Mouse (Mus musculus) hindlimb bud, embryonic 11.5 days (tissue): ENCODE results near the gene Slc9b1.

Experiments used
- DNase-seq: peaks from one replicate; pipeline ENCODE4 v3.0.0-alpha.2; 2012; ENCODE audit warnings: low read depth, low spot score; ENCODE audit errors: extremely low spot score

Slc9b1 gene

DNA sequence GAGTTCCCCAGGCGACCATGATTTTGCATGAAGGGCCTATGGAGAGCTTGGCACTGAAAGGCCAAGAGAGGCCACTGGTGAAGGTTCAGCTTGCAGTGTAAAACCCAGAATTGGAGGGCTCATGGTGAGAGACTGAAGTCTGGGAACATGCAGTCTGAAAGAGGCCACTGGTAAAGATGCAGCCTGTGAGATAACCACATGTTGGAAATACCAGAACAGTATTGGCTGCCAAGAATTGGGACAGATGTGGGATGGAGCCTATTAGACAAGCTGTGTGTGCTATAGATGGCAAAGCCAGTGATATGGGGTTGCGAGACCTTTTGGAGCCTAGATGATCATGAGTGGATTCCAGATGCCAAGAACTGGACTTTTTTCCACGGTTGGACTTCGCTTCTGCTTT lies 32.0 kb downstream of the Slc9b1 start:
- DNase-seq: no peak

DNA sequence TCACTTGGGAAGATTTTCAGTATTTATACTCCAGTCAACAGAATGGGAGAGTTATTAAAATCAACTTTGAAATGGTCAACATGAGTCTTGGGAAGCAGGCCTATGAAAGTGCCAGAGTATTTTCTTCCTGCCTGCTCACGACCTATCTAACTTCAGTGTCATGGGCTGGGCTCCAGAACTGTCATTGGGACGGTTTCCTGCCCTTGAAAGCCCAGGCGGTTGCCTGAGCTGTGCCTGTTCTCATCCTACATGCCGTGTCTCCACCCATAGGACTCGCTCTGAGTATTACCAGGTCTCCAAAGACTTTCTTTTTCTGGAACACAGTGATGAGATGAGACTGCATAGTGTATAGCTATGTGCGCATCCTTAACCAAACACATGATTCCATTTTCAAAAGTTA lies 45.4 kb downstream of the Slc9b1 start:
- no peak for DNase-seq

- DNase-seq: no peak
These were observed 47.3 kb downstream of the Slc9b1 start for GRCm38 (mm10) chr3:135395085-135395484.

DNA sequence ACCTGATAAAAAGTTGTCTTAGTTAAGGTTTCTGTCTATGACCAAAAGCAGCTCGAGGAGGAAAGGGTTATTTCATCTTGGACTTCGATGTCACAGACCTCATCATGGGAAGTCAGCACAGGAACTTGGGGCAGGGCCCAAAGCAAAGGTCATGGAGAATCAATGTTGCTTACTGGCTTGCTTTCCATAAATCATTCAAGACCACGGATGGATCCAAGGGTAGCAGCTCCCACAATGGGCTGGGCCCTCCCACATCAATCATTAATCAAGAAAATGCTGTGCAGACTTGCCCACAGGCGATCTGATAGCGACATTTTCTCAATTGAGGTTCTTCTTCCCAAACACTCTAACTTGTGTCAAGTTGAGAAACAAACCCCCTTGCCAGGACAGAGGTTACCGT lies 48.3 kb downstream of the Slc9b1 start:
- no peak for DNase-seq

DNA sequence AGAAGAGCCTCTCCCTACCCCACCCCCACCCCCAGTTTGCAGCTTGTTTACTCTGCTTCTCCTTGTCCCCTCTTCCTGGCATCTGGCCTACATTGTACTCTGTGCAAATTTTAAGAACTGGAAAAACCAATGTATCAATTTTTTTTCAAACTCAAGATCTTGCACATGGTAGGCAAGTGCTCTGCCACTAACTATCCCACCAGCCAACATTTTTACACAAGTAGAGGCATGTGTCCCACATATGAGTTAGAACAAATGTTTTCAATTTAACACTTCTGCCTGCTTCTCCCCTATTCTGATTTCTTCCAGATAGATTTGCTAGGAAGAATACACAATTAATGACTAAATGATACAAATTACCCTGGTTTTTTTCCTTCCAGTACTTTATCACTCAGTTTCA lies 49.3 kb downstream of the Slc9b1 start:
- no peak for DNase-seq

DNA sequence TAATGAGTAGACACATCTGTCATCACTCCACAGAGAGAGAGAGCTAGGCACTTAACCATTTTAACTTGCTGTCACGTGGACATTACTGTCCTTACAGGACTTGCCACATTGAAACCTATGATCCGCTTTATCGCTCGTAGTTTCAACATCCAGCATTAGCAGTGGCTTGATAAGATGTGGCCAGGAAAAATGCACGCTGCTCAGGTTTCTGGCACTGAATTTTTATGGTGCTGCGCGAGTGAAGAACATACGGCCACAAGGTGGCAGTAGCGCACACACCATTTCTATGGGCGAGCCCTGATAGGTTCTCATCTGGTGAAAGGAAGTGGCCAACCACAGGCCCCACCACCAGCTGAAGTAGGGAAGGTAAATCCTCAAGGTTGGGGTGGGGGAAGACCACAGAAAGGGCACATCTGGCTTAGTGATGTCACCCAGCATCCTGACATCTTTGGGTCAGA lies 54.4 kb downstream of the Slc9b1 start:
- DNase-seq: peak; percentile 72

GRCm38 (mm10) chr3:135403211-135403610 lies 55.4 kb downstream of the Slc9b1 start:
- no peak for DNase-seq

- no peak for DNase-seq
These were observed 56.0 kb downstream of the Slc9b1 start for GRCm38 (mm10) chr3:135403856-135404255.

- no peak for DNase-seq
These were observed 56.8 kb downstream of the Slc9b1 start for GRCm38 (mm10) chr3:135404599-135404998.

- no peak for DNase-seq
These were observed 59.5 kb downstream of the Slc9b1 start for GRCm38 (mm10) chr3:135407351-135407750.

DNA sequence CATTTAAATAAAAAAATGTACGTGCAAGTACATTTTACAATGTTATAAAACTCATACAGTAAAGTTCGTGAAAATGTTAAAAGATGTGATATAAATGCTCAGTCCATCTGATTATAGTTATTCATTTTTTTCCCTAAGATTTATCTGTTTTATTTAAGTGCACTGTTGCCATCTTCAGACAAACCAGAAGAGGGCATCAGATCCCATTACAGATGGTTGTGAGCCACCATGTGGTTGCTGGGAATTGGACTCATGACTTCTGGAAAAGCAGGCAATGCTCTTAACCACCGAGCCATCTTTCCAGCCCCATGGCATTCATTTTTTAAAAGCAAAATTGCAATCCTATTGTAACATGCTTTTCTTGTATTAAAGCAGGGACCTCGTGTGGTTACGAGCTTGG lies 61.4 kb downstream of the Slc9b1 start:
- DNase-seq: no peak

- DNase-seq: no peak
These were observed 63.2 kb downstream of the Slc9b1 start for GRCm38 (mm10) chr3:135411056-135411455.

GRCm38 (mm10) chr3:135411824-135412223 lies 64.0 kb downstream of the Slc9b1 start:
- DNase-seq: no peak

DNA sequence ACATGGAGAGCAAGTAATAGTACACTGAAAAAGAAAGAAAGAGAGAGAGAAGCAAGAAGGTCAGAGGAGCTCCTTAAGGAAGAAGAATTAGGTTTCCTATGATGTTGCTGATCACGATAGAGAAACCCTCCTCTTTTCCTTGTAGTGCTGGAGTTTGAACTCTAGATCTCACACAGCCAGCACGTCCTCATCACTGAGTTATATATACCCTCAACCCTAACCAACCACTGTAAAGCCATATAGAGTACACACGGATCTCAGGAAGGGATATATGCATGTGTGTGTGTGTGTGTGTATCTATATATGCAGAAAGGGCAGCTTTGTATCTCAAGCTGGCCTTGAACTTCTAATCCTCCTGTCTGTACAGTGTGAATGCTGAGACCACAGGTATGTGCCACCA lies 69.4 kb downstream of the Slc9b1 start:
- no peak for DNase-seq

DNA sequence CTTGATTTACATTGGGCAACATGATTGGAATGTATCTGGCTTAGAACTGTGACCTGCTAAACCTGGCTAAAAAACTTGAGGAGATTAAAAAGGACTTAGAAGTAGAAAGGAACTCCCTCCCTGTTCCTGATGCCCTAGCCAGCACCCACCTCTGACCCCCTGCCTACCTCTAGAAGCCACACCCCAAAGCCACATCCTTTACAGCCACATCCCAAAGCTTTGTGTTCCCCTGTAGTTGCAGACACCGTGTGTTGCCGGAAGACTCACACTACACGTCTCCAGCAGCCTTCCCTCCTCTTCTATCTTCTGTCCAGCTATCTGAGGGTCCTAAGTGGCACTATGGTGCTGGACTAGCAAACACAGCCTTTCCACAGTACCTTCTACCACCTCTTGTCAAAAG lies 70.0 kb downstream of the Slc9b1 start:
- no peak for DNase-seq

DNA sequence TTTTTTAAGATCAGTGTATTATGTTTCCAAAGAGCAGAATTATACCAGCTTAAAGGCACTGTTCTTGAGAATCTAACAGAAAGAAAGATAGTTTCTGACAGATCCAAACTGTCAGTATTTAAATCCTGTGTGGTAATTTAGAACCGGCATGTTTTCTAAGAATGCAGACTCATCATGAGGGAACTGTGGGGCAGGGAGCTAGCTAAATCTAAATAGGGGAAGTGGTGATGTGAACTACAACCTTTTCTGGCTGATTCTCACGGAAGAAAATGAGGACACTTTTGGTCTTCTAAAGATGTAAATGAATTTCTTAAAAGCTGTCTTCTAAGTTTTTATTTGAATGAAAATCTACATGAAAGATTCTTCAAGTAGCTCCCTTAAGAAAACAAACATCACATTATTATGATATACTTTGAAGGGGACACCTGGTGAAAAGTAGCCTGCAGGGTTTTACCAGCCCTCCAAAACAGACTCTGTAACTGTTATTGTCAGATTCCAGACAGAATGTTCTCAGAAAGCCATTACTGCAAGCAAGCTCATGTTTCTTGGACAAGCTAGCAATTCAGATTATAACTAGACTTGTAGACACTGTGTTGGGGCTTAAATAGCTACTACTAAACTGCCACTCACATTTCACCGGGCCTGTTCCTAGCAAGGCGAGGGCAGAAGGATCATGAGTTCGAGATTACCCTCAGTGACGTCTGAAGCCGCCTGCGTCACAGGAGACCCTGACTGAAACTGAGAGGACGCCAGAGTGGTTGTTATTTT lies 72.9 kb downstream of the Slc9b1 start:
- DNase-seq: no peak

DNA sequence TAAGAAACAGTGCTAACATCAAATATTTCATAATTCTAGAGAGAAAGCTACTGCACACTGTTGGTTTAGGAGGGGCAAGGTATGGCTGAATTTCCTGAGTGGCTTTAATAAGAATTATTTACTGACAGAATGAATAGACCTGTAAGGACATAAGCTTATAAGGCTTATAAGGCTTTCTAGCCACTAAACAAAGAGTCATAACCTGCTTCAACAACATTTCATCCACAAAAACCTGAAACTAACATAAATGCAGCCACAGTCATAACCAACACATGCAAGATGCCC lies 73.4 kb downstream of the Slc9b1 start:
- DNase-seq: no peak

- no peak for DNase-seq
These were observed 74.5 kb downstream of the Slc9b1 start for GRCm38 (mm10) chr3:135422232-135422855.

DNA sequence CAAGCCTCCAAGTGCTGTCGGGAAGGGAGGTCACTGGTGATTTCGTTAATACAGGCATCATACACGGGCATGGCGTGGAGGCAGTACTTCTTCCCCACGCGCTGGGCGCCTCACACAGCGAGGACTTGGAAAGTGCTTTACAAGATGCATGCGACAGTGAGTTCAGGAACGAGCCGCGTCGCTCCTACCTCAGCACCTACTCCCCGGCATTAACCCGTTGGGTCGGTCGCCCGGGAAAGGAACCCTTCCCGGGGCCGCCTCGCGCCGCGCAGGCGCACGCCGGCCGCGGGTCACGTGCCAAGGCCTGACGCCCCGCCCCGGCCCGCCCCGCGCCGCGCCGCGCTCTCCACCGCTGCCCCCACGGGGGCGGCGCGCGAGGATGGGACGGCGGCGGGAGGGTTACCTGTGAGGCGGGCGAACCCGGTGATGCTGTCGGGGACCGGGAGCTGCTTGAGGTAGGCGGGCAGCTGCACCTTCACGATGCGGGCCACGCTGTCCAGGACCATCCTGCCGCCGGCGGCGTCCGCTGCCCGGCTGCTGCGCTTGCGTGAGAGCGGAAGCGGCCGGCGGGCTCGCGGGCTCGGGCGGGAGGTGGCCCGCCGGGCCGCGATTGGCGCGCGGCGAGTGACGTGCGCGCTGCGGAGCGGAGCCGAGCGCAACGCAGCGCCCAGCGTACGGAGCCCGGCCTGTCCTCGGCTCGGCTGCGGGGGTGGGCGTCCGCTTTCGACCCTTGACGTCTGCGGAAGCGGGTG lies 75.2 kb downstream of the Slc9b1 start:
- no peak for DNase-seq

DNA sequence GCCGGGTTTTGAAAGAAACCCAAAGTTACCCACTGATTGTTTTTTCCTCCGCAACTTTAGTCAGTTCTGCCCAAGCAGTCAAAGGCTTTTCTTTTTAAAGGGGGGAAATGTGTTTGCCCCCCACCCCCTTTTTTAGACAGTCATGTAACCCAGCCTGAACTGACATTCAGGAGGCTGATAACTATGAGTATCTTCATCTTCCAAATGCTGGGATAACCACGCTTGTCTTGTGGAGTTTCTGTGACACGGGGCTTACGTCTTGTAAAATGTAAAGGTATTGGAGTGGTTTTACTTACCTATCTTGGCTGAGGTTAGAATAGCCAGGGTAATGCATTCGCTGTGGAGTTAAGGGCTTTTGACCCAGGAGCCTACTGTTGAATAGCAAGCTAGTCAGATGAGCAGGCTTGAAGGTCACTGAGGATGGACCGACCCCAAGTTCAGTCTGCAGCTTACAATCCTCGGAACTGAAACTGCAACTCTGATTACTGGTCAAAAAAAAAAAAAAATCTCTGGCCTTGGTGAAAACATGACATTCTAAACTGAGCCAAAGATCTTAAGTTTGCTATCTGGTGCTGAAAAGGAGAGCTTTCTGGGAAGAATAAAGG lies 75.9 kb downstream of the Slc9b1 start, which contains the start of gene Cisd2:
TSS of gene Cisd2 (minus strand) at position 318 of the 605 bp plus-strand sequence.
- no peak for DNase-seq

DNA sequence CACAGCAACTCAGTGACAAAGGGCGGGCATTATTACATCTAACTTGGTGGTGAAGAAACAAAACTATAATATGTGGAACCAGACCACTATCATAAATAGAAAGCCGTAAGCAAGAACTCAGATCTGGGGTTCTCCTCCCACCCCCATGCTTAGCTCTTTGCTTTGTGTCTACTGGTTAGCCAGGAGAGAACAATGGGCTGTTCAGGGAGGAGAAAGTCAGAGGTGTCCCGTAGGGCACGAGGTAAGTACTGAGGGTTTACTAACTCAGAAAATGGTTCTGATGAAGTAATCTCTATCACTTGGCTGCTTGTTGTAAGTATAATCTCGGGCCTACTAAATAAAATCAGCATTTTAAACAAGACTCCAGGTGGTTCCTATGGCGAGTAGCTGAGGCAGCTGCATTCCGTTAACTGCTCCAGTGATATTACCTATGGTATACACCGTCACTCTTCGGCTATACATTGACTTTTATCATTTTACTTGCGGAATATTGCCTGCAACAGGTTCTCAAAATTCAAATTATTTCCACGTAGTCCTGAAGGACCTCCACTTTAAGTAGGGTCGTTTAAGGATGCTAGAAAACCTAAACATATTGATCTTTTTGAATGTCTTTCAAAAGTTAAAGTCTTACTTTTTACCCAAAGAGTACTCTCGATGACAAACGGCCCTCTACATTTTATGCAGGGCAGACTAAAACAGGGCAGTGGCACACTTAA lies 89.2 kb downstream of the Slc9b1 start:
- no peak for DNase-seq
